ENCODE assay signal across 24 mouse cellular contexts in genomic region chr4:48654118-48654517, GRCm38 (mm10). TPM values are rescaled to one million over a fixed set of nuclear protein-coding genes. Genes with fewer than 3 reads are reported as not detected.
"Had no signal": no experiment of that assay in that cellular context is flagged by ENCODE, and none has a peak within 500 bp of the region (broad histone marks: within the 10 kb centered on the region; RNA-seq: fewer than 3 reads in every experiment).

No protein-coding gene starts in this region.

- H3K4me2 ChIP-seq: liver, embryonic 11.5 days; liver, embryonic 13.5 days; liver, embryonic 15.5 days; lung, embryonic 15.5 days had no signal

- DNase-seq: liver; liver, embryonic 13.5 days; liver, postnatal 0 days; lung, adult 2 months; lung, postnatal 14 days; lung, postnatal 36 days; midbrain, embryonic 14.5 days; retina, postnatal 1 day; right cerebral cortex, adult 18-20 months; right cerebral cortex, postnatal 25 days; right cerebral cortex, postnatal 4 days; spleen, adult 18-20 months; thymus, adult 18-20 months; thymus, postnatal 14 days; thymus, postnatal 36 days had no signal

- ATAC-seq: liver, postnatal 0 days; lung, postnatal 0 days had no signal

- H3K4me1 ChIP-seq: liver, embryonic 13.5 days; liver, embryonic 15.5 days; lung, embryonic 15.5 days; megakaryocyte, embryonic 14.5 days; midbrain, embryonic 10.5 days had no signal

- H3K27me3 ChIP-seq: liver, embryonic 13.5 days; liver, embryonic 15.5 days; lung, embryonic 15.5 days; megakaryocyte, embryonic 14.5 days had no signal

- H3K9ac ChIP-seq: liver, embryonic 13.5 days; liver, embryonic 15.5 days; liver, postnatal 0 days; lung, embryonic 15.5 days had no signal

- H3K27ac ChIP-seq: liver, embryonic 13.5 days; liver, embryonic 15.5 days; lung, embryonic 15.5 days; macrophage; midbrain, embryonic 10.5 days had no signal

- H3K36me3 ChIP-seq: liver, embryonic 13.5 days; liver, embryonic 15.5 days had no signal

- H3K9me3 ChIP-seq: liver, embryonic 13.5 days; liver, embryonic 15.5 days; lung, embryonic 15.5 days; midbrain, embryonic 10.5 days had no signal

- H3K4me3 ChIP-seq: liver, embryonic 13.5 days; liver, embryonic 15.5 days; lung, embryonic 15.5 days; megakaryocyte, embryonic 14.5 days; midbrain, embryonic 10.5 days; myocyte had no signal

RNA-seq across cellular contexts. Expression of gene Cavin4, which starts 9.2 kb away (rescaled TPM):
- polyA plus RNA-seq: macrophage; small intestine, adult 2 months had no signal
